Mouse (Mus musculus) layer of hippocampus, postnatal 36 days (tissue): ENCODE results near the gene Csmd2. TPM values are rescaled to one million over a fixed set of nuclear protein-coding genes. Genes with fewer than 3 reads are reported as not detected.

Source experiments
- DNase-seq, 2 experiments: peaks; one replicate each; pipeline ENCODE4 v3.0.0; 2022
- total RNA-seq, 2 experiments: library from RNA; stranded (reverse); gene quantifications; 2 replicates each; pipeline ENCODE4 v1.2.3; 2021

Csmd2 gene
- total RNA-seq, 2 experiments from 2014 or later: 43.5 to 51.1 TPM

GRCm38 (mm10) chr4:128141161-128142101 lies 153.8 kb downstream of the Csmd2 start:
- no peak for DNase-seq

GRCm38 (mm10) chr4:128142279-128142678 lies 154.6 kb downstream of the Csmd2 start:
- no peak for DNase-seq

GRCm38 (mm10) chr4:128143147-128143546 lies 155.5 kb downstream of the Csmd2 start:
- DNase-seq: no peak

GRCm38 (mm10) chr4:128149524-128149923 lies 161.9 kb downstream of the Csmd2 start:
- no peak for DNase-seq

- DNase-seq: no peak
Measured at GRCm38 (mm10) chr4:128152066-128152465, 164.4 kb downstream of the Csmd2 start.

GRCm38 (mm10) chr4:128153144-128153543 lies 165.5 kb downstream of the Csmd2 start:
- DNase-seq: no peak

- DNase-seq: no peak
Measured at GRCm38 (mm10) chr4:128155226-128155625, 167.6 kb downstream of the Csmd2 start.

GRCm38 (mm10) chr4:128160656-128161055 lies 173.0 kb downstream of the Csmd2 start:
- DNase-seq: no peak

- no peak for DNase-seq
Measured at GRCm38 (mm10) chr4:128170181-128170580, 182.5 kb downstream of the Csmd2 start.

- peak; percentile 39 to 53 for DNase-seq
Measured at GRCm38 (mm10) chr4:128171233-128171632, 183.6 kb downstream of the Csmd2 start.

GRCm38 (mm10) chr4:128171701-128172100 lies 184.0 kb downstream of the Csmd2 start:
- no peak for DNase-seq

- no peak for DNase-seq
Measured at GRCm38 (mm10) chr4:128178974-128179373, 191.3 kb downstream of the Csmd2 start.

GRCm38 (mm10) chr4:128179581-128179980 lies 191.9 kb downstream of the Csmd2 start:
- peak; percentile 48 to 54 for DNase-seq

GRCm38 (mm10) chr4:128184747-128185146 lies 197.1 kb downstream of the Csmd2 start:
- no peak for DNase-seq

GRCm38 (mm10) chr4:128194454-128194853 lies 206.8 kb downstream of the Csmd2 start:
- no peak for DNase-seq

- DNase-seq: peak; percentile 22
Measured at GRCm38 (mm10) chr4:128217991-128218595, 230.4 kb downstream of the Csmd2 start.

GRCm38 (mm10) chr4:128224453-128224852 lies 236.8 kb downstream of the Csmd2 start:
- no peak for DNase-seq

GRCm38 (mm10) chr4:128227377-128228316 lies 240.0 kb downstream of the Csmd2 start:
- DNase-seq: no peak

- no peak for DNase-seq
Measured at GRCm38 (mm10) chr4:128233458-128233857, 245.8 kb downstream of the Csmd2 start.

- DNase-seq: no peak
Measured at GRCm38 (mm10) chr4:128239113-128239512, 251.5 kb downstream of the Csmd2 start.

GRCm38 (mm10) chr4:128241075-128241853 lies 253.6 kb downstream of the Csmd2 start:
- DNase-seq: no peak
